Mouse (Mus musculus): ENCODE measurements at regions not wholly inside any gene's neighbourhood (a gene's known extent, or its start where the extent isn't known, plus 50 kb on each side); places are given as distances from the start of the nearest gene placed in this dataset.

DNA sequence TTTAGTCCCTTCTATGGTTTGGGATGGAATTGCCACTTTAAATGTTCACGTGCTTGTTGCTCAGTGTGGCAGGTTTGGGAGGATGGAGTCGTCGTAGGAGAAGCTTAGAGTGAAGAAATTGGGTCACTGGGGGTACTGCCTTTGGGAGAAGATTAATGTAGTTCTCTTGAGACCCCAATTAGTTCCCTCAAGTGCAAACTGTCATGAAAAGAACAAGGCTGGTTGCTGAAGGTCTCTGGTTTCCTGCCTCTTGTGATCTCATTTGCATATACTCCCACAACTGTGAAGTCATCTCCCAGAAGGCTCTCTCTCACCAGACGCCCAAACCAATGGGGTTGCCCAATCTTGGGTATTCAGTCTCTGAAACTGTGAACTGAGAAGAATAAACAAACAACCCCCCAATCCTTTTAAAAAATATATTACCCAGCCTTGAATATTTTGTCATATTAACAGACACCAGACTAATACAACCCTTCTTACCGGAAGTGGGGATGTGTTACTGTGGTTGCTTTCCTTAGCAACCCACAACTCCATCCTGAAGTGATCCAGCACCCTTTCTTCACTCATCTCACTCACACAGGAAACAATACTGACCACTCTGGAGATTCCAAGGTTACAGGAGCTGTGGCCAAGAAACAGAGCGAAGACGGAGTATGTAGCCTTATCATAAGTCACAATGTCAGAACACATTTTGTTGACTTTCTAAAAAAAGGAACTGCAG lies 153.2 kb upstream of the Fndc3a start:
- Histone ChIP-seq H3K27ac (no peak overlapping the region), H3K9me3 (ENCODE audit: control insufficient read depth, low read length) (no peaks in the 10 kb centered on the region), H3K4me3 (ENCODE audit: insufficient read depth in 1 of 2, low read depth in 2 of 2, low read length in 2 of 2) (no peak overlapping the region), H3K27me3 (ENCODE audit: control insufficient read depth, insufficient read depth, low read length) (no peaks in the 10 kb centered on the region), H3K36me3 (replicated peaks; ENCODE audit: control insufficient read depth, insufficient read depth, low read depth) (no peaks in the 10 kb centered on the region), H3K9ac (replicated peaks) (no peak overlapping the region), H3K4me2 (ENCODE audit: low read depth) (no peak overlapping the region), H3K4me1 (replicated peaks; ENCODE audit: control insufficient read depth in 2 of 2, insufficient read depth in 2 of 2, low read length in 1 of 2) (no peaks in the 10 kb centered on the region)
- DNase-seq (ENCODE audit: low read depth in 3 of 3, low spot score in 3 of 3), result no peak
- no peak for TF ChIP-seq CTCF (IDR thresholded peaks at IDR 0.05; ENCODE audit: low read depth)
- no peak for TF ChIP-seq EP300 (IDR thresholded peaks at IDR 0.05; ENCODE audit: low read depth)
- 45% methylated on average over 7 of the region's 7 CpGs for WGBS (ENCODE audit: insufficient replicate concordance)
- ATAC-seq (ENCODE audit: insufficient read depth), result no peak

- no peak overlapping the region for H3K4me2 ChIP-seq (ENCODE audit: low read depth)
- H3K4me1 ChIP-seq (replicated peaks; ENCODE audit: control insufficient read depth in 2 of 2, insufficient read depth in 2 of 2, low read length in 1 of 2), result no peaks in the 10 kb centered on the region
- H3K27ac ChIP-seq, result no peak overlapping the region
- ATAC-seq (ENCODE audit: insufficient read depth) (no peak), DNase-seq (ENCODE audit: low read depth in 3 of 3, low spot score in 3 of 3) (no peak)
- no peaks in the 10 kb centered on the region for H3K9me3 ChIP-seq (ENCODE audit: control insufficient read depth, low read length)
- no peak overlapping the region for H3K4me3 ChIP-seq (ENCODE audit: insufficient read depth in 1 of 2, low read depth in 2 of 2, low read length in 2 of 2)
- WGBS (ENCODE audit: insufficient replicate concordance), result 90% methylated on average over 1 of the region's 1 CpGs
- H3K27me3 ChIP-seq (ENCODE audit: control insufficient read depth, insufficient read depth, low read length), result no peaks in the 10 kb centered on the region
- H3K9ac ChIP-seq (replicated peaks), result no peak overlapping the region
- H3K36me3 ChIP-seq (replicated peaks; ENCODE audit: control insufficient read depth, insufficient read depth, low read depth), result no peaks in the 10 kb centered on the region
- no peak for TF ChIP-seq CTCF (IDR thresholded peaks at IDR 0.05; ENCODE audit: low read depth)
- TF ChIP-seq EP300 (IDR thresholded peaks at IDR 0.05; ENCODE audit: low read depth), result no peak
Measured at GRCm38 (mm10) chr14:72854226-72854625, 144.4 kb upstream of the Fndc3a start.

- Histone ChIP-seq H3K4me3 (ENCODE audit: insufficient read depth in 1 of 2, low read depth in 2 of 2, low read length in 2 of 2) (no peak overlapping the region), H3K27ac (no peak overlapping the region), H3K4me1 (replicated peaks; ENCODE audit: control insufficient read depth in 2 of 2, insufficient read depth in 2 of 2, low read length in 1 of 2) (no peaks in the 10 kb centered on the region), H3K36me3 (replicated peaks; ENCODE audit: control insufficient read depth, insufficient read depth, low read depth) (no peaks in the 10 kb centered on the region), H3K9ac (replicated peaks) (no peak overlapping the region), H3K4me2 (ENCODE audit: low read depth) (no peak overlapping the region), H3K27me3 (ENCODE audit: control insufficient read depth, insufficient read depth, low read length) (no peaks in the 10 kb centered on the region), H3K9me3 (ENCODE audit: control insufficient read depth, low read length) (no peaks in the 10 kb centered on the region)
- no peak for TF ChIP-seq CTCF (IDR thresholded peaks at IDR 0.05; ENCODE audit: low read depth)
- no peak for TF ChIP-seq EP300 (IDR thresholded peaks at IDR 0.05; ENCODE audit: low read depth)
- WGBS (ENCODE audit: insufficient replicate concordance), result 56% methylated on average over 3 of the region's 3 CpGs
- no peak for ATAC-seq (ENCODE audit: insufficient read depth)
- DNase-seq (ENCODE audit: low read depth in 3 of 3, low spot score in 3 of 3), result no peak
Measured at GRCm38 (mm10) chr14:72853104-72853503, 143.3 kb upstream of the Fndc3a start.

DNA sequence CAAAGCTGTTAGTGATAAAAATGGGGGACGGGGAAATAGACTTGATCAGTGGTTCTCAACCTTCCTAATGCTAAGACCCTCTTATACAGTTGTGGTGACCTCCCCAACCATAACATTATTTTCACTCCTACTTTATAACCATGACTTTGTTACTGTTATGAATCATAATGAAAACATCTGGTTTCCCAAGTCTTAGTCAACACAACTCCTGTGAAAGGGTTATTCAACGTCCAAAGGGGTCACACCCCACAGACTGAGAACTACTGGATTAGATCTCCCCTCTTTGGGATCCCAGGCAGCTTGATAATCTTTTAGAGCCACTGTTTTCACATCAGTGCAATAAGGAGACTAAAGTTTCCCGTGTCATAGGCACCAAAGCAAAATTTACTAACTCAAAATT lies 141.1 kb upstream of the Fndc3a start:
- H3K9ac ChIP-seq (replicated peaks), result no peak overlapping the region
- no peaks in the 10 kb centered on the region for H3K9me3 ChIP-seq (ENCODE audit: control insufficient read depth, low read length)
- DNase-seq (ENCODE audit: low read depth in 3 of 3, low spot score in 3 of 3), result no peak
- H3K27ac ChIP-seq, result no peak overlapping the region
- no peaks in the 10 kb centered on the region for H3K27me3 ChIP-seq (ENCODE audit: control insufficient read depth, insufficient read depth, low read length)
- WGBS (ENCODE audit: insufficient replicate concordance), result 52% methylated on average over 3 of the region's 3 CpGs
- H3K36me3 ChIP-seq (replicated peaks; ENCODE audit: control insufficient read depth, insufficient read depth, low read depth), result no peaks in the 10 kb centered on the region
- H3K4me2 ChIP-seq (ENCODE audit: low read depth), result no peak overlapping the region
- no peak overlapping the region for H3K4me3 ChIP-seq (ENCODE audit: insufficient read depth in 1 of 2, low read depth in 2 of 2, low read length in 2 of 2)
- no peaks in the 10 kb centered on the region for H3K4me1 ChIP-seq (replicated peaks; ENCODE audit: control insufficient read depth in 2 of 2, insufficient read depth in 2 of 2, low read length in 1 of 2)
- no peak for ATAC-seq (ENCODE audit: insufficient read depth)
- TF ChIP-seq EP300 (IDR thresholded peaks at IDR 0.05; ENCODE audit: low read depth) (no peak), CTCF (IDR thresholded peaks at IDR 0.05; ENCODE audit: low read depth) (no peak)

- Histone ChIP-seq H3K4me2 (ENCODE audit: low read depth) (no peak overlapping the region), H3K27me3 (ENCODE audit: control insufficient read depth, insufficient read depth, low read length) (no peaks in the 10 kb centered on the region), H3K36me3 (replicated peaks; ENCODE audit: control insufficient read depth, insufficient read depth, low read depth) (no peaks in the 10 kb centered on the region), H3K27ac (no peak overlapping the region), H3K4me3 (ENCODE audit: insufficient read depth in 1 of 2, low read depth in 2 of 2, low read length in 2 of 2) (no peak overlapping the region), H3K9me3 (ENCODE audit: control insufficient read depth, low read length) (no peaks in the 10 kb centered on the region), H3K4me1 (replicated peaks; ENCODE audit: control insufficient read depth in 2 of 2, insufficient read depth in 2 of 2, low read length in 1 of 2) (no peaks in the 10 kb centered on the region), H3K9ac (replicated peaks) (no peak overlapping the region)
- 56% methylated on average over 4 of the region's 4 CpGs for WGBS (ENCODE audit: insufficient replicate concordance)
- DNase-seq (ENCODE audit: low read depth in 3 of 3, low spot score in 3 of 3) (no peak), ATAC-seq (ENCODE audit: insufficient read depth) (no peak)
- TF ChIP-seq EP300 (IDR thresholded peaks at IDR 0.05; ENCODE audit: low read depth) (no peak), CTCF (IDR thresholded peaks at IDR 0.05; ENCODE audit: low read depth) (no peak)
Measured at GRCm38 (mm10) chr14:72848271-72848955, 138.6 kb upstream of the Fndc3a start.

Data from liver, embryonic 14.5 days (tissue).